Mouse (Mus musculus) embryo, embryonic 9.5 days (tissue): Measurements from ENCODE around the gene Dlx5.
A peak's percentile ranks its signal among the peaks of the same experiment; 100 is the strongest.

Source experiments
- DNase-seq: peaks from one replicate; pipeline ENCODE4 v3.0.0-alpha.2; 2017; ENCODE audit errors: extremely low spot score

Dlx5 gene

DNA sequence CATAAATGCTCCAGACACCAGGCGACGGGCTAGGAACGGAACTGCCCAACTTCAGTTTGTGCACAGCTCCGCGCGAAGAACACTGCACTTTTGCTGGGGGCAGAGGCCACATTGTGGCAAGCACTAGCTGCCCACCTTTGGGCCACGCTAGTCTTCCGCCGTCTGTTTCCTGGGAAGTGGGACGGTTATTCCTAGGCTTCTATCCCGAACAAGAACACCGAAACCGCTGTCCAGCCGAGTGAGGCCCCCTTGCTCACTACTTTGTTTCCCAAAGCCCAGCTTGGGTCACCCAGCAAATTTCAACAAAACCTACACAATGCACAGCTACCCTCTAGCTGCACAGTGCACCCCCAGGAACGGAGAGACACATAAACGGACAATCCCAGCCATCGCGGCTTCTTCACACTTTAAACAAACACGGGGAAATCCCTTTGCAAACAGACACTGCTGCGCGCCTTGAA lies 21.9 kb downstream of the Dlx5 start:
- no peak for DNase-seq

DNA sequence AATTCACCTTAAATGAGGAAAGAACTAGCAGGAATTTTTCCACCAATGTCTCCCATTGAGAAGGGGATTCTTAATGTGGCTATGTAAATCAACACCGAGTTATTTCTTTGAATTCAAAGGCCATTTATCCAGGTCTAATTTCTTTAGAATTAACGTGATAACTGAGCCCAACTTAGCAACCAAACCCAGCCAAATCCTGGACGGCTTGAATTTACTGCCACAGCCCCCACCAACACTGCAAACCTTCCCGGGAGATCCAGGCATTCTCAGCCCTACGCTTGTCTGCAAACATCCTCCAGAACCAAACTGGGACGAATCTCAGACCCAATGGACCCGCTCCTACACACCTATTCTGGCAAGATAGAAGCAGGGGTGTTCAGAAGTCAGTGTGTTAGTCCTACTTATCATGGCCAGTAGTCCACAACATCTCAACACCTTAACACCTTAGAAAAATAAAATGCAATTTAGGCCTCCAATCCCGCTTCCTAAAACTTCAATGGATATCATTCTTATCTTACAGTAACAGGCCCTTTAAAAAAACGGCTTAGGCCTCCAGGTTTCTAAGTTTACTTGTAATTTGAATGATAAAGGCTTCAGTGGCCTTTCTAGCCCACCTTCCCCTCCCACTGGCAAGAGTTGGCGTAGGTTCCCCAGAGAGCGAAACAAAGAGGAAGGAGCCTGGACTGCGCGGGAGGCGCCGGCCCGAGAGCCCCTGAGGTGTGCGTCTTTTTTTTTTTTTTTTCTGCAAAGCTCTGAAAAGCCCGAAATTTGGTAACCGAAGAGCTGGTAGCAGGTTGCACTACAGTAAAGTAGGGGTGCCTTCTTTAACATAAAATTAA lies 22.6 kb downstream of the Dlx5 start:
- peak; percentile 32 for DNase-seq

DNA sequence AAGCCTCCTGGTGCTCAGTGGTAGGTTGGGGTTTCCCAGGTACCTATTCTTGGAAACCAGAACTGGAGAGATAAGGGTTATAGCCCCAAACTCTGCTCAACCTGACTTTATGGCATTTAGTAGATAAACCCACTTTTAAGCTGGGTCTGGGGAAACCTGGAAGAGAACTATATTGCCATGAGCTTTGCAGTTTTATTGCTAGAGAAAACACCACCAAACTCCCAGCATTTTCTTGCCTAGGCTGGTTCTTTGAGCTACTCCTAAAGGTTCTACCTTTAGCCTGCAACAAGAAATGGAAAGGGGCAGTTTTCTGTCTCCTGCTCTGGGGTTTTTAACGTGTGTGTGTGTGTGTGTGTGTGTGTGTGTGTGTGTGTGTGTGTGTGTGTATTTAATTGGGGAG lies 23.3 kb downstream of the Dlx5 start:
- peak; percentile 17 for DNase-seq

DNA sequence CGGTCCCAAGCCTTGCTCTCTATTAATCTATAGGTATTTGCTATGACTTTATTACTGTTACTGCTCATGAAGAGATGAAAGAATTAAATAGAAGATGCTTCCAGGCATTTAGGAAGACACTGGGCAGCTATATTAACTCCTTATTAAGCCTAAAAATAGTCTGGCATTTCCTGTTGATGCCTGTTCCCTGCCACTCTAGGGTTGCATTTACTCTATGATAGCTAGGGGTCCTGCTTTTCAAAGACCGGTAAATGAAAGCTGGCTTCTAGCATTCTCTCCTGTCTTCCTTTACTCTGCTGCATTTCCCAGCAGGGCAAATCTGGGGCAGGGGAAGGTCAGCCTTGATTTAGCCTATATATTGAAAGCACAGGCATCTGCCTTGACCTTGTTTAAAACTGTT lies 24.1 kb downstream of the Dlx5 start:
- peak; percentile 37 for DNase-seq

DNA sequence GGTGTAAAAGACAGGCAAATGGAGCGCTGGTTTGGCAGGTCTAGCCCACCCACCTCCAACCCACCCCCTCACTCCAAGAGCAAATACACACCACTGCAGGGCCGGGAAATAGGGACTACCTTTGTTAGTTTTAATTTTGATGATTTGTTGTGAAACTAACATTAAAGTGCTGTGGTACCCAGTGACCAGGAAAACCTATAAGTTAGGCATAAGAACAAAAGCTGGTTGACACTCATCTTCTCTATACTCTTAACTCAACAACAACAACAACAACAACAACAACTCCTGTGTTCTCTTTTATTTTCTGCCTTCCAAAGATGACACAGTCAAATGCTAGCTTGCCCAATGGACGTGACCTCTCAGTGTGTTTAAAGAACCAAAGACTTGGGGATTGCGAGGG lies 25.0 kb downstream of the Dlx5 start:
- DNase-seq: peak; percentile 10

DNA sequence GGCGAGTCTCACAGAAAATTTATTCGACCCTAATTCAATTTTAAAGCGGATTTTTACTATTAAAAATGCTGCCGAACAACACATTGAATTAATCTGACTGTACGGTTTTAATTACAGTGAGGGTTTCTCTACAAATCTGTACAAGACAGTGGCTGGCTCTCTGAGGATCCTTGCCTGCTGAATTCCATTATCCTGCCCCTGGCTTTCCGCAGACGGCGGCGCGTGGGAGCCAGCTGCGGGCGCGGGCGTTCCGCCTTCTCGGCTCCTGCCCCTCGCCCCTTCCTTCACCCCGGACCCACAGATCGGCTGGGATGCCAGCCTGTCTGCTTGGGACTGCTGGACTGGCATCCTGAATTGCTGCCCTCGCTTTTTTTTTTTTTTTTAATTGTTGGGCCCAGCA lies 25.6 kb downstream of the Dlx5 start:
- no peak for DNase-seq

DNA sequence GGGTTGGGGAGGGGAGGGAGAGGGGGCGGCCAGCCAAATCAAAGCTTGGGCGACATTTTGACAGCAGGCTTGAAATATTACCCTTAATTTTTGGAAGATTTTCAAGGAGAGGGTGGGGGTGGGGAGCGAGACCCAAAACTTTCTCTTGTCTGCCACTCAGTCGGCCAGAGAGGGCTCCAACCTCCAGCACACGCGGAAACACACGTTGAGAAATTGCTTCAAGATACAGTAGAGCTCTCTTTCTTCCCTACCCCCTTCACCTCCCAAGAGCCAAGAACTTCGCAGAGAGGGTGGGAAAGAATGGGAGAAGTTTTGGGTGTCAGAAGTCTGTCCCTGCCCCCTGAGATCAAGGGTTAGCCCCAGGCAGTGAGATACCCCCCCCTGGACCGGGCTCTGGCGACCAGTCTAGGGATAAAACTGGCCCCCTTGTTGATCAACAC lies 26.1 kb downstream of the Dlx5 start:
- DNase-seq: no peak

DNA sequence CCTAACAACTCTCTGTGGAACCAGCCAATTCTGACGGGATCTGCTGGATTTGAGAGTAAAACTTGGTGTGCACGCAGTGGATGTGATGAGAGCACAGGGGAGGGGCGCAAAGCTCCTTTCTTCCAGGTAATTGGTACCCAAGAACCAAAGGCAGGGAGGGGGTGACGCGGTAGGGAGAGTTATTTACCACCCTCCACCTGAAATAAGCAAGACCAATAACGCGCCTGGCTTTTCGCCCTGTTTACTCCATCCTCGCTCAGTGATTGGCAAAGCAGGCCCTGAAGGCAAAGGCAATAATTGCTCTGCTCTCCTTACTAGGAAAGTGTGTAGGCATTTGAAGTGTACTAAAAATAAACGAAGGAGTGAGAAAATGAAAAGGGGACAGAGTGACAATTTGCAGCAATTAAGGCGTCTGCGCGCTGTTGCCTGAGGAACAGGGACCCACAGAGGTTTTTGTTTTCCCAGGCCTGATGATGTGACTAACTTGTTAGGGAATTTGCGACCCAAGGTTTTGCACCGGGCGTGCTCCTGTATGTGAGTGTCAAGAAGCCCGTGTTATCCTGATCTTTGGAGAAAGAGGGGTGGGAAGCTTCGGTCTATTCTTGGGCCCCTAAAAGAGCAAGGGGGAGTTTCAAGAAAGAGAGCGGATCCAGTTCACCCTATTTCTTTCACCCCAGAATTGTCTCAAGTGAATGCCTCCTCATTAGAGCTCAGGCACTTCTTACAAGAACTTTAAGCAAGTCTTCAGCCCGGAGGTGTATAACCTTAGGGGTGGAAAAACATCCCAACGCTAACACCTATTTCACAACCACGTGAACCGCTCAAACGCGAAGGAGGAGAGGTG lies 26.8 kb downstream of the Dlx5 start:
- peak; percentile 29 for DNase-seq

DNA sequence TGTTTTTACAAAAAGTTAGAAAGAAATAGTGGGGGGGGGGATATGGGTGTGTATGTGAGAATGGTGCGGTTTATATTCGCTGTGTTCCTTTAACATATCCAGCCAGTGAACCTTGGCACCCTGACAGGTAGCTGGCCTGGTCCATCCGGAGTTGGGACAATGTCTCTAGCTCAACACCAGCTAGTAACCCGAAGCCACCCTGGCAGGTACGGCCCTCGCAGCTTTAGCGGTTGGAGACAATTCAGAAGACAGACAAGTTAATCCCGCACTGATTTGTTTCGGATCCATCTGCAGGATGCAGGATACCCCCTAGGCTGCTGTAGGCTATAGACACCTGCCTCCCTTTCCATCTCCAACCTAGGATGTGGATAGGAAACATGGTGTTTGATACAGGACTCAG lies 27.7 kb downstream of the Dlx5 start:
- peak; percentile 31 for DNase-seq

DNA sequence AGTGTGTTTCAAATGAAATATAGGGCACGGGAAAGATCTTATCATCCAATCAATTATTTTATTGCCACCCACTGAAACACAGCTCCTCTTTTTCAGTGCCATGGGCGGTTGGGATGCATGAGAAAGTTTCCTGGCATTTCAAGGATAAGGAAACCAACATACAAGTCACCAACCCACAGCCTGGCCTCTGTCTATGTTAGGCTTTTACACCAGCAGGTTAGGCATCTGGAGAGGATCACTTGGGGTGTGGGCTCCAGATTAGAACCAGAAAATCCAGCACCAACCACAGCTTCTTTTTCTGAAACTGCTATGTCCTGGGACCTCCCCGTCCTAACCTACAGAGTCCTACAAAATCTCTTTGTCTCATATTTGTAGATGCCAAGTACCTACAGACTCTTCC lies 28.9 kb downstream of the Dlx5 start:
- no peak for DNase-seq

DNA sequence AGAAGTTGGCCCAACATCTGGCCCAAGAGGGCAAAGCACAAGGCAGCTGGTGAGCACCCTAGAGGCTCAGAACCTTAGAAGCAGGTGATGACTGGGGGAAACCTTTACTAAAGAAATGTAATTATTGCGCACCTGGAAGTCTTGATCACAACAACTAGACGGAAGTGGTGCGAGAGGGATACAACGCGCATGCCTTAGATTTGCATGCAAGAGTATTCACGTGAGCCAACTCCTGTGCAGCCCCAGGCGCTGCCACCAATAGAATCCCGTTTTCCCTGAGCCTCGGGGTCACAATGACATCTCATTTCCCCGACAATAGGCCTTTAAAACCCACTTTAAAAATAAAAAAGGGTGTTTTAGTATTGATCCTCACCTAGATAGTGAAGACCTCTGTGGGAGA lies 30.7 kb downstream of the Dlx5 start:
- DNase-seq: peak; percentile 7

DNA sequence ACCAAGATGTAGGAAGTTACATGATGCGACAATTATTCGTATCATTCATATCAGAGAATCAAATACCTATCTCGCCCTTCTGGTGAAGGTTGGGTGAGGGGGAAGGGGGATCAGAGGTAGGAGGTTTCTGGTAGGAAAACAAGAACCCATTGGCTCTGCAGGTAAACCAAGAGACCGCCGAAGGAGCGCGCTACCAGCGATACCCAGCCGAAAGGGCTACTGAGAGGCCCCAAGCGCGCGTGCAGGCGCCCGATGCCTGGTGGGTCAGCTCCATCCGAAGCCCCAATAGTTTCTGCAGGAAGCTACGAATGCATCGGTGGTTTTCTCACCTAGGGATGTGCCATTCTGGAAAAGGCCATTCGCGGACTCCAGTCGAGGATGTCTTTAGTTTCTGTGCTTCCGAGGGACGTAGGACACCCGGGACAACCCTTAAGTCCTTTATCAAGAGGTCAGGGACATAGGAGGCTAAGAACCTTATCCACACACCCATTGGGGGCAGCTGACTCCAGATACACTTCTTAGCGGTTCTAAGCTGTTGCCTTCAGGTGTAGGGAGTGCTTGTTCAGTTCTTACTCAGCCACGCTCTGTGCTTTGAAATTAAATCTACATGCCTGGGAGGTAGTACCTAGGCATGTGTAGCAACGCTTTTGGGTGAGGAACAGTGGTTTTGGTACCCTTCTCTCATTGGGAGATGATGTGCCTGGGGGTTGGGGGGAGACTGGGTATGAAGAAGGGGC lies 31.4 kb downstream of the Dlx5 start:
- peak; percentile 48 for DNase-seq

DNA sequence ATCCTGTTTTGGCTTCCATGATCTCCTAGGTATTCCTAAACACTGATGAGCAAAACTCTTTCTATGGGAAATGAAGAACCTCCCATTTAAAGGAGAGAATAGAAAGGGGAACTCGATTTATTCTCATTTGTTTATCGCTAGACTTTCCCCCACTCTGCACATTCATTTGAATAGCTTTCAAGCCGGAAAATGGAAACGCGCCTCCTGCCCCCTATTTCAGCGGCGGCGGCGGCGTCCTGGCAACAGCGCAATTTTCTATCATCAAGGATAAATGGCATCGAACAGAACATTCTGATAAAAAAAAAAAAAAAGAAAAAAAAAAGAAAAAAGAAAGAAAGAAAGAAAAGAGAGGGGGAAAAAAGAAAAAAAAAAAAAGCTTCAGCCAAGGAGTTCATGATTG lies 32.1 kb downstream of the Dlx5 start:
- peak; percentile 12 for DNase-seq

DNA sequence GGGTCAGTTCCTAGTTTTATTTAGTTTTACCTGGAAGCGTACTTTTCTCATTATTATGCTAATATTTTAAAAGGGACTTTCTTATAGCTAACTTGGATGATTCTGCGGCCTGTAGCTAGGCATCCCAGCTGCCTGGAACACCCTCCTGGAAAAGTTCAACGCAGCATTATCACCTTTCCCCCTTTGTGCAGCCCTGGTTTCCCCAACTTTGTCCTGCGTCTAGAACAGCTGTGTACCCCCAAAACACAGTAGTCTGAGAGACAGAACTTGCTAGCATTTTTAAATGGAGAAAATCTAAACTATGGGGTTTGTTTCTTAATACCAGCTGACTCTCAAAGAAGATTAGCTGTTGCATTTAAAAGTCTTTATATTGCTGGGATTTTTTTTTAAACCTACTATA lies 33.3 kb downstream of the Dlx5 start:
- no peak for DNase-seq

DNA sequence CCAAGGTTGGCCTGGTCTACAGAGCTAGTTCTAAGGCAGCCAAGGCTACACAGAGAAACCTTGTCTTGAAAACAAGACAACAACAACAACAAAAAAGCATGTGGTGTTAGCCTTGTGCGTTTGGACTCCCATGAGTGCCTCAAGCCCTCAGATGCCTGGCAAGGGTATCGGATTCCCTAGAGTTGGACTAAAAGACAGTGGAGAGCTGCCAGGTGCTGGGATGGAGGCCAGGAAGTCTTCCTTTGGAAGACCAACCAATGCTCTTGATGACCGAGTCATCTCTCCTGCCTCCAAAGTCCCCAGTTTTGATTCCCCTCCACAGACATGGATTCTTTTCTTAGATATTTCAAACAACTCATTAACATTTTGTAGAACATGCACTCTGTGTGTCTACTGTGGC lies 48.6 kb downstream of the Dlx5 start:
- no peak for DNase-seq

DNA sequence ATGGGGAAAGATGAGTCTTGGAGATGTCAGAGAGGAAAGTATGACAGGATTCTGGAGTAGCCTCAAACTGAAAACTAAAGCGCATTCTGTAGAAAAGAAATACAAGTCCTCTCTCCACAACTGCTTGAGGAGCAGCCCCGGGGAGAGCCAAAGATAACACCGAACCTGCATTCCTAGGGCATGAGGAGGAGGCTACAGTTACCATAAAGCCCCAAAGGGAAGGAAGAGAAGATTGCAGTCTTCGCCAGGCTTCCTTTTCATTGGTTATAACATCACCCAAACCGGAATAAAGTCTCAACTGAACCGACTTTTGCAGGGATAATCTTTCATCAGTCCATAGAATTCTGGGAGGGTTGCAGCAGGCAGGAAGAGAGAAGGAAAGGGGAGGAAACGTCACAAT lies 51.4 kb downstream of the Dlx5 start:
- no peak for DNase-seq
